Mouse (Mus musculus) granulocyte monocyte progenitor cell, adult 5-6 weeks (primary cell): ENCODE data around the gene Fgg. TPM values are rescaled to one million over a fixed set of nuclear protein-coding genes. Genes with fewer than 3 reads are reported as not detected.
A peak's percentile ranks its signal among the peaks of the same experiment; 100 is the strongest.

Experiments
- ATAC-seq: replicated peaks from 2 replicates; pipeline ENCODE4 v1.8.0; 2016; ENCODE audit warnings: mild to moderate bottlenecking, moderate TSS enrichment, inconsistent platforms; ENCODE audit not compliant: poor library complexity, severe bottlenecking
- total RNA-seq, 2 experiments: library from RNA; stranded (forward) in 1 of 2; stranded (reverse) in 1 of 2; fragments of 200-712, 200-1000 nt in 1 of 2; fragments of >200 nt in 1 of 2; fragmentation: Nextera tagmentation in 1 of 2; gene quantifications; 2 replicates each; pipeline ENCODE4 v1.2.3; 2014 to 2017

Gene Fgg
- total RNA-seq, 2 experiments from 2014 or later, result not detected

DNA sequence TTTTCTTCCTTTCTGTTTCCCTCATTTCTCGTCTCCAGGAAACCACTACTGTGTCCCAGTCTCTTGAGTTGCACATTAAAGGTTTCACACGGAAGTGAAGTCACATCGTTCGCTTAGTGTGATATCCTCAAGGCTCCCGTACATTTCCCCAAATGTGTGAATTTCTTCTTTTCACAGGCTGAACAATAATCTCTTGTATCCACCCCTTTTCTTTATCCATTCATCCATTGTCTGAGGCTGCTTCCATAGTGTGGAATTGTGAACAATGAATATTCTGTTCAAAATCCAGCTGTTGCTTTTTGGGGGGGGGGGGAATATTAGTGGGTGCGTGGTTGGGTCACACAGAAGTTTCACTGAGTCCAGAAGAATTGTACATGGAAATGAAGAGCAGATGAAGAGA is 17.5 kb downstream of the Fgg start:
- ATAC-seq, result no peak

DNA sequence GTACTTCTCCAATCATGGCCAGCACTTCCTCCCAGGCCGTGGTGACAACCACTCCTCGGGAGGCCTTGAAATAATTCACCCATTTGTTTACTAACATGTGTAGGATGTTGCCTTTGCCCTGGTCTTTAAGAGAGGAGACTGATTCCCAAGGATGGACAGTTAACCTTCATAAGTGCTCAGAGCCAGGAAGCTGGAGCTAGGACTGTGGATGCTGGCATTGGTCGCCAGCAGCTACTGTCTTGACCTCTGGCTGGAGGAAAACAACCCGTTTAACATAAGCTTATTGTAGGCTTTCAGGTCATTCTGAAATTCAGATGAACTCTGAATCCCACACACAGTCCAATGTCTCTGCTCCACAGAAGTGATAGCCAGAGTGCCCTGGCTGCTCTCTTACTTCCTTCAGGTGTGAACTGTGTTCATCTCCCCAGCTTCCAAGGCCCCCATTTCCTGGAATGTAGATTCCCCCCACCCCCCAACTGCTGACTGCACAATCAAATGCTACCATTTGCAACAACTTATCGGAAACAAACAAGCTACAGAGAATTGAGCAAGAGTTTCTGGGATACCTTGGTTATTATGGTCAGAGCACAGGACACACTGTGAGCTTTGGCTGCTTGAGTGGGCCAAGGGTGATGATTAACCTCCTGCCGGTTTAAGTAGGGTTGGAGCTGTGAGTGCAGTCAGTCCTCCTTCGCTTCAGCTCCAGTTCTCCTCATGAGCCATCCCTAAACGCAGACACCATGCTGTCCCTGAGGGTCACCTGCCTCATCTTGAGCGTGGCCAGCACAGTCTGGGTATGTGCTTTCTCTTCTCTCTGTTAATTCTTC is 18.2 kb downstream of the Fgg start, which contains the start of gene Fga:
Fga (plus strand) TSS at position 602 of the 827 bp plus-strand sequence.
- no peak for ATAC-seq

GRCm38 (mm10) chr3:83027546-83028251 is 20.2 kb downstream of the Fgg start:
- ATAC-seq, result no peak

DNA sequence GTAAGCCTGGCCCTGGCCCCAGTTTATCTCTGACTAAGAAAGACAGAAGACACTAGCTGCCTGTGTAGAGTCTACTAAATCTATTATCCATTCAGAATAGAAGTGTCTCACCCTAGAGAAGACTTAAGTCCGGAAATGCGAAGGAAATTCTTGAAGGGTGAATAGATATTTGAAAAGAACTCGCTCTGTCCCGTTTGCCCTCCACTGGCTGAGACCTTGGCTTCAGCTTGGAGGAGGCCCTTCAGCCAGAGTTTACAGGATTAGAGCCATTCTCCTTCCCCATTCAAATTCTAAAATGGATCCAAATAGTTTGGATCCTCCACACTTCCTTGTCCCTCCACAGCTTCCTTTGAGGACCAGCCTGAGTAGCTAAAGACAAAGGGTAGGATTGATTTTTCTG is 22.8 kb downstream of the Fgg start:
- ATAC-seq, result no peak

DNA sequence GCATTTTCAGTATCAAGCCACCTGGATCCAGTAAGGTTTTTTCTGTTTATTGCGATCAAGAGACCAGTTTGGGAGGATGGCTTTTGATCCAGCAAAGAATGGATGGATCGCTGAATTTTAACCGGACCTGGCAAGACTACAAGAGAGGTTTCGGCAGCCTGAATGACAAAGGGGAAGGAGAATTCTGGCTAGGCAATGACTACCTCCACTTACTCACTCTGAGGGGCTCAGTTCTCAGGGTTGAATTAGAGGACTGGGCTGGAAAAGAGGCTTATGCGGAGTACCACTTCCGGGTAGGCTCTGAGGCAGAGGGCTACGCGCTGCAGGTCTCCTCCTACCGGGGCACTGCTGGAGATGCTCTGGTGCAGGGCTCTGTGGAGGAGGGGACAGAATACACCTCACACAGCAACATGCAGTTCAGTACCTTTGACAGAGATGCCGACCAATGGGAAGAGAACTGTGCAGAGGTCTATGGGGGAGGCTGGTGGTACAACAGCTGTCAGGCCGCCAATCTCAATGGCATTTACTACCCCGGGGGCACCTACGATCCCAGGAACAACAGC is 25.3 kb downstream of the Fgg start:
- ATAC-seq, result no peak

DNA sequence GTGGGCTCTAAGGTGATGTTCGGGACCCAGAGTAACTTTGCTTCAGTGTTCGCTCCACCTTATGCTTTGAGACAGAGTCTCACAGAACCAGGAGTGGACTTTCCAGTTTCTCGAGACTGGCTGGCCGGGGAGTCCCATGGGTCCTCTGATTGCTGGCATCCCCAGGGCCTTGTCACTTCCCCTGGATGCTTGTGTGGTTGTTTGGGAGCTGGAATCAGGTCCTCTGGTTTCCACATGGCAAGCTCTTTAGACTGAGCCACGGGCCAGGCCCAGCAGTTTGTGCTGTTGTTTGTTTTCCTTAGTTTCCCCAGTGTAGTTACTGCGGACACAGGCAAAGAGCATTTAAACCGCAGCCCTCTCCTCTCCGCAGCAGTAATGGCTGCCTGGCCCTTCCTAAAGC is 26.3 kb downstream of the Fgg start:
- ATAC-seq, result no peak

- no peak for ATAC-seq
Measured at GRCm38 (mm10) chr3:83038865-83039264, 31.3 kb downstream of the Fgg start.

DNA sequence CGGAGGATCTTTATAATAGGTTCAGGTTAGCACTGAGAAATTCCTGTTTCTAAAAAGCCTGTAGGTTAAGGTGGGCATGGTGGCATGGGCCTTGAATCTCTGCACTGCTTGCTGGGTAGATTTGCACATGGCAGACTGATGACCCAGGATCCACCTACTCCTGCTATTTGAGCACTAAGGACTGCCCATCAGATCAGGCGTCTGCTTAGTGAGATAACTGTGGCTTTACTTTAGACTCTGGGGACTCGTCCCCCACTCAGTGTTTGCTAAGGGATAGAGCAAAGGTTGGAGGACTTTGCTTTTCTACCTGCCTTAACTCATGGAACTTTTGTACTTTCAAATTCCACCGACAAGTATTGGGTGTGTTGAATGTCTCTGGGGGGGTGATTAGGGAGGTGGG is 32.1 kb downstream of the Fgg start:
- no peak for ATAC-seq

DNA sequence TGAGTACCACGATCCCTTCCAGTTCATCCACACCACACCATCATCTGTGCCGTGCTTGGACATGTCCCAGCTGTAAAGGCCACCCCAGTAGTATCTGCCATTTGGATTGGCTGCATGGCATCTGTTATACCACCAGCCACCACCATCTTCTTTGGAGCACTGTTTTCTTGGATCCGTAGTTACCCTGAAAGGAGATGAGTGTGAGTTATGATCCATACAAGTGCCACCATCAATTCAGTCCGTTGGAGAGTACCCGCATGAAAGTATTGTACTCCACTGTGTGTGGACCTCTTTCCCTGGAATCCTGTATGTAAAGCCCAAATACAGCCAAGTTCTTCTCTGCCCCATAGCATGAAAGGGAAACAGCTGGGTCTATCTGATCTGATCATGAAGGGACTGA is 34.9 kb downstream of the Fgg start:
- no peak for ATAC-seq

GRCm38 (mm10) chr3:83046649-83047048 is 39.1 kb downstream of the Fgg start:
- no peak for ATAC-seq

DNA sequence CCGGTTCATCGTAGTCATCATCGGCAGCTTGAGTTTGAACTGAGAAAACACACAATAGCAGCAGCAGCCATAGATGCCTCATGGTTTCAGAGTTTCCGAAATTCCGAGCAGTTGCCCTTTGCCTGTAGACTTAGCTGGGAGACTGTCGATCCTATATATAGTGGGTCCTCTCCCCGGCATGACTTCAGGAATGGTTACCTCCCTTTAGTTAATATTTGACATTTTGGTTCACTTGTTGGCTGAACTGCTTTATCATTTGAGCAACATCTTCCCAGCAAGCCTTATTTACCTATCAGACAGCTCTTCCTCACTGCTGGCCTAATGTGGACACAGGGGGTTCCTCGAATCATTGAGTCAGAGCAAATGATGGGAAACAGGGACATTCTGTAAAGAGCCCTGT is 42.2 kb downstream of the Fgg start, which contains the start of gene Fgb:
Fgb (minus strand) TSS at position 184 of the 400 bp plus-strand sequence.
- ATAC-seq, result no peak

DNA sequence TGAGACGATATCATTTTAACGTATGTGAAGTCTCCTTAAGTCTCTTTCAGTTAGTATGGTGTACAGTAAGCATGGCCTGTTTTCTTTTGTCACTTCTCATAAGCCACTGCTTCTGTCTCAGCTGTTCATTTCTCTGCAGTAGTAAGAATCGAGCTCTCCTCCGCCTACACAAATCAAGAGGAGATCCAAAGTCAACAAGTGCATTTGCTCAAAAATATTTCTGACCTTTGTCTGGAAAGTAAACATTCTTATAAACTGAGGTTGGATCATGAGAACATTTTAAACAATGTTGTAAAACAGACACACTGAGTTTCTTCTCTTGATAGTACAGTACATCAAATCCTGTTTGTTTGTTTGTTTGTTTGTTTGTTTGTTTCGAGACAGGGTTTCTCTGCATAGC is 43.1 kb downstream of the Fgg start:
- no peak for ATAC-seq

DNA sequence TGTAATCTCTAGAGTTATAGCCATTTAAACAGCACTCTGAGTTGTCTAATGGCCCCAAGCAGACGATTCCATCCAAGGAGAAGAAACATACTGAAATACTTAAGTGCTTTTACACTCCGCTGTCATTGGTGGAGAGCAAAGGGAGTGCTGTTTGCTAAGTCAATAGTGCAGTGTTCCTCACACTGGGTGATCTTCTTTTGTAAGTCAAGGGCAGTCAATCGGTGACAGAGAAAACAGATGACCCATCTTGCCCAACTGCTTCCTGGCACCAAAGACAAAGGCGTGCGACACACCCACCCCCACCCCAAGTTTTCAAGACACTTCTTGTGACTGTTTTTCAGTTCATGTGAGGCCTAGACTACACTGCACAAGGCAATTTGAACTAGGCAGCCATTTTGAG is 44.6 kb downstream of the Fgg start:
- no peak for ATAC-seq

GRCm38 (mm10) chr3:83053126-83053525 is 45.6 kb downstream of the Fgg start:
- ATAC-seq, result no peak

- peak; percentile 19; the same call in 1 of the 2 replicates for ATAC-seq
Measured at GRCm38 (mm10) chr3:83053758-83054157, 46.2 kb downstream of the Fgg start.

DNA sequence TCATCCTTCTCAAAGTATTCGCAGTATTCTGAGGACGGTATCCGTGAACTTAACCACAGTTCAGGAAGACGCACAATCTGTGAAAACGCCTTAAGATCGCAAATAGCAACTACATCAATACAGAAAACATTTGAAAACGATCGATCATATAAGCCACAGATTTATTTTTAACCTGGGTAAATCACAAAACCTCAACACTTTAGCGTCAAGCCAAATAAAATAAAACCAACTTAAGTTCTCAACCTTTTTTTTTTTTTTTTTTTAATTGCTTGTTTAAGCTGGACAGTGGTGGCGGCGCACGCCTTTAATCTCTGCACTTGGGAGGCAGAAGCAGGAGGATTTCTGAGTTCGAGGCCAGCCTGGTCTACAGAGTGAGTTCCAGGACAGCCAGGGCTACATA is 47.2 kb downstream of the Fgg start:
- no peak for ATAC-seq

DNA sequence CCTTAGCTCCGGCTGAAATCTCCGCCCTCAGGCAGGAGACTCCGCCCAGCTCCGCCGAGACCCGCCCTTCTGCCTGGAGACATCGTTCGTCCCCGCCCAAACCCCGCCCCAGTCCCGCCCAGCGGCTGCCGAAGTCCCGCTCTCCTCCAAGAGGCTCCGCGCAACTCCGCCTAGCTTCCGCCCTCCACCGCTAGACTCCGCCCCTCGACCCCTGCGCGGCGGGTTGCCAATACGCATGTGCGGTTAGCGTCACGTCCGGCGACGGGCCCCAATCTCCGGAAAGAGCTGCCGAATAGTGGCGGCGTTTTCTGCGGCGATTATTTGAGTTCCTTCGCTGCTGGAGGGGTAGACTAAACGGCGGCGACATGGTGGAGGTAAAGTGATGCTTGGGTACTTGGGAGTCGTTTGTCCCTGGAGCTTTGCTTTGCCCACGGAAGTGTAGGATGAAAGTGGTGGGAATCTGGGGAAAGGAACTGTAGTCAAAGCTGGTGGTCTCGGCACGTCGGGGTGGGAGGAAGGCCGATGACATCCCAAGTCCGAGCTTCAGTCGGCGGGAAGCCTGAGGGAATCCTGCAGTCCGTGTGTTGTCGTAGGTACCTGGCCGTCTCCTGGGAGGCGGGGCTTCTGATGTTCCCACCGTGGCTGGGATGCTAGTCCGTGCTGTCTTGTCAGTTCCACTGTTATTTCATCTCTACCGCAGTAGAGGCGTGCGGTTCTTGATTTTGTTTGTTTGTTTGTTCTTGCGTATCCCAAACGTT is 47.9 kb downstream of the Fgg start, which contains the start of gene Plrg1:
Plrg1 (plus strand) TSS at position 242 of the 758 bp plus-strand sequence.
- peak; percentile 92 for ATAC-seq

- no peak for ATAC-seq
Measured at GRCm38 (mm10) chr3:83057046-83057445, 49.5 kb downstream of the Fgg start.
